Mouse (Mus musculus): ENCODE measurements around the gene Orai1. TPM values are rescaled to one million over a fixed set of nuclear protein-coding genes. Genes with fewer than 3 reads are reported as not detected.
"Not testable (repeated sequence)": the region's sequence is repeated elsewhere in the genome, so short reads cannot be mapped to it uniquely, and the experiment has no call there.

Gene Orai1
- total RNA-seq (2015; ENCODE audit: low replicate concordance): 23.6 and 25.1 TPM in 2 replicates
- total RNA-seq (2017; ENCODE audit: low replicate concordance): 0.84 and 7.8 TPM in 2 replicates

GRCm38 (mm10) chr5:123014753-123015701 is at the start of gene Orai1:
TSS of gene Orai1 (plus strand) at chr5:123015074.
- peak; percentile 92 for ATAC-seq (replicated peaks; ENCODE audit: low FRiP score, poor library complexity, severe bottlenecking)

GRCm38 (mm10) chr5:122965427-122965826 is 49.4 kb upstream of the Orai1 start:
- no peak for ATAC-seq (replicated peaks; ENCODE audit: low FRiP score, poor library complexity, severe bottlenecking)

- ATAC-seq (replicated peaks; ENCODE audit: low FRiP score, poor library complexity, severe bottlenecking): 0 out of 2 replicates have a peak, but pooled peaks have one; percentile 50
These were observed 46.6 kb upstream of the Orai1 start for GRCm38 (mm10) chr5:122968322-122968721.

- ATAC-seq (replicated peaks; ENCODE audit: low FRiP score, poor library complexity, severe bottlenecking): no peak
These were observed 44.8 kb upstream of the Orai1 start for GRCm38 (mm10) chr5:122970056-122970455.

GRCm38 (mm10) chr5:122971438-122971837 is 43.4 kb upstream of the Orai1 start:
- ATAC-seq (replicated peaks; ENCODE audit: low FRiP score, poor library complexity, severe bottlenecking): no peak

GRCm38 (mm10) chr5:122972116-122972515 is 42.8 kb upstream of the Orai1 start:
- no peak for ATAC-seq (replicated peaks; ENCODE audit: low FRiP score, poor library complexity, severe bottlenecking)

- ATAC-seq (replicated peaks; ENCODE audit: low FRiP score, poor library complexity, severe bottlenecking): not testable (repeated sequence)
These were observed 40.2 kb upstream of the Orai1 start for GRCm38 (mm10) chr5:122974701-122975100.

- no peak for ATAC-seq (replicated peaks; ENCODE audit: low FRiP score, poor library complexity, severe bottlenecking)
These were observed 35.9 kb upstream of the Orai1 start for GRCm38 (mm10) chr5:122978970-122979369.

- ATAC-seq (replicated peaks; ENCODE audit: low FRiP score, poor library complexity, severe bottlenecking): no peak
These were observed 30.4 kb upstream of the Orai1 start for GRCm38 (mm10) chr5:122984483-122984882.

- no peak for ATAC-seq (replicated peaks; ENCODE audit: low FRiP score, poor library complexity, severe bottlenecking)
These were observed 29.6 kb upstream of the Orai1 start for GRCm38 (mm10) chr5:122985276-122985675.

- ATAC-seq (replicated peaks; ENCODE audit: low FRiP score, poor library complexity, severe bottlenecking): no peak
These were observed 28.8 kb upstream of the Orai1 start for GRCm38 (mm10) chr5:122986091-122986493.

- no peak for ATAC-seq (replicated peaks; ENCODE audit: low FRiP score, poor library complexity, severe bottlenecking)
These were observed 27.5 kb upstream of the Orai1 start for GRCm38 (mm10) chr5:122987211-122988020.

GRCm38 (mm10) chr5:122988021-122988751 is 26.7 kb upstream of the Orai1 start:
- ATAC-seq (replicated peaks; ENCODE audit: low FRiP score, poor library complexity, severe bottlenecking): no peak

- ATAC-seq (replicated peaks; ENCODE audit: low FRiP score, poor library complexity, severe bottlenecking): no peak
These were observed 25.8 kb upstream of the Orai1 start for GRCm38 (mm10) chr5:122989001-122989525.

GRCm38 (mm10) chr5:122989551-122990330 is 25.1 kb upstream of the Orai1 start, which contains the start of gene Kdm2b:
TSS of gene Kdm2b (minus strand) at chr5:122989823.
- ATAC-seq (replicated peaks; ENCODE audit: low FRiP score, poor library complexity, severe bottlenecking): no peak

GRCm38 (mm10) chr5:122990411-122991160 is 24.3 kb upstream of the Orai1 start:
- no peak for ATAC-seq (replicated peaks; ENCODE audit: low FRiP score, poor library complexity, severe bottlenecking)

GRCm38 (mm10) chr5:122991350-122992004 is 23.4 kb upstream of the Orai1 start:
- no peak for ATAC-seq (replicated peaks; ENCODE audit: low FRiP score, poor library complexity, severe bottlenecking)

All from erythroblast, adult 5-6 weeks (primary cell).